Mouse (Mus musculus): ENCODE measurements at regions not wholly inside any gene's neighbourhood (a gene's known extent, or its start where the extent isn't known, plus 50 kb on each side); places are given as distances from the start of the nearest gene placed in this dataset.
A peak's percentile ranks its signal among the peaks of the same experiment; 100 is the strongest.

DNA sequence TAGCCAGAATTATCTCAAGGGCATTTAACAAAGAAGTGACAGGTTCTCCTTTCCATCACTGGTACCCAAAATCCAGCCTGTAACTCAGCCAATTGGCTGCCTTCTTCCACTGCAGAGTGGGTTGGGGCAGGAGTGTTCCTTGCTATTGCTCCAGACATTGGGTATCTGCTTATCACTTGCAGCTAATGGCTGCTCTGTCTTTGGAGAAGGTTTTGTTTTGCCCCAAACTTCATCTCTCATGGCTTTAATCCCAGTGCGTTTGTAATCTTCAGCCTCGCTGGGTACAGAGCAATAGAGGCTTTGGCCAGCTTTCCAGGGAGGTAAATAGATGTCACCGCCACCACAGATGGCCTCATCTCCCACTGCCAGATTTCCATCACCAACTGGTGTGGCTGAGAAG lies 381.9 kb downstream of the Mllt3 start:
- Histone ChIP-seq H3K27ac (ENCODE audit: insufficient read depth, low read depth, low read length) (no peak overlapping the region), H3K4me1 (ENCODE audit: control insufficient read depth, insufficient read depth, low read length) (no peaks in the 10 kb centered on the region; the same call in 1 of the 2 replicates), H3K4me3 (ENCODE audit: insufficient read depth, low read depth, low read length) (no peak overlapping the region), H3K36me3 (ENCODE audit: control insufficient read depth, insufficient read depth, low read length) (no peaks in the 10 kb centered on the region), H3K27me3 (replicated peaks; ENCODE audit: control insufficient read depth, insufficient read depth, low read length) (no peaks in the 10 kb centered on the region)
- DNase-seq = no peak
- WGBS = 83% methylated on average over 3 of the region's 3 CpGs
- TF ChIP-seq POLR2A (IDR thresholded peaks at IDR 0.05; ENCODE audit: low read depth, low read length) (no peak), CTCF (conservative IDR thresholded peaks at IDR 0.05; ENCODE audit: insufficient read depth, insufficient read length, low read depth, low read length) (no peak)

GRCm38 (mm10) chr4:87650837-87651236 lies 382.3 kb downstream of the Mllt3 start:
- Histone ChIP-seq H3K27me3 (replicated peaks; ENCODE audit: control insufficient read depth, insufficient read depth, low read length) (no peaks in the 10 kb centered on the region), H3K4me3 (ENCODE audit: insufficient read depth, low read depth, low read length) (no peak overlapping the region), H3K36me3 (ENCODE audit: control insufficient read depth, insufficient read depth, low read length) (no peaks in the 10 kb centered on the region), H3K4me1 (ENCODE audit: control insufficient read depth, insufficient read depth, low read length) (no peaks in the 10 kb centered on the region; the same call in 1 of the 2 replicates), H3K27ac (ENCODE audit: insufficient read depth, low read depth, low read length) (no peak overlapping the region)
- TF ChIP-seq CTCF (conservative IDR thresholded peaks at IDR 0.05; ENCODE audit: insufficient read depth, insufficient read length, low read depth, low read length) = no peak
- TF ChIP-seq POLR2A (IDR thresholded peaks at IDR 0.05; ENCODE audit: low read depth, low read length) = no peak
- 54% methylated on average over 6 of the region's 6 CpGs for WGBS
- DNase-seq = peak; percentile 76

DNA sequence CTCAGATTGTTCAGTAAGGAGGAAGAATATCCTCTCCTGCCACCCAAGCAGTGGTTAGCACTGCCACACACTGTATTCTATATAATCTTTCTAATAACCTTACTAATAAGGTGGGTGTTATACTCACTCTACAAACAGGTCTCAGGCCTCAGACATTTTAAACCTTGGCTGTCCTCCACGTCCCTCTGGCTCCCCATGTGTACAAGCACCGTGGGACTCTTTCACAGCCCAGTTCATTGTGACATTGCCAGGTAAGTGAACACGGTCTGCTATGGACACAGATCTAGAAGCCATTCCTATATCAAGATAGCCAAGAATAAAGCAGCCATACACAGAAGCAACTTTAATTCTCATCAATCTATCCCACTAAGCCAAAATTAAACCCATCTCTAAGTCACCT lies 382.8 kb downstream of the Mllt3 start:
- H3K36me3 ChIP-seq (ENCODE audit: control insufficient read depth, insufficient read depth, low read length) = no peaks in the 10 kb centered on the region
- H3K4me3 ChIP-seq (ENCODE audit: insufficient read depth, low read depth, low read length) = no peak overlapping the region
- H3K27me3 ChIP-seq (replicated peaks; ENCODE audit: control insufficient read depth, insufficient read depth, low read length) = no peaks in the 10 kb centered on the region
- 71% methylated on average over 3 of the region's 3 CpGs for WGBS
- no peak overlapping the region for H3K27ac ChIP-seq (ENCODE audit: insufficient read depth, low read depth, low read length)
- no peak for DNase-seq
- H3K4me1 ChIP-seq (ENCODE audit: control insufficient read depth, insufficient read depth, low read length) = no peaks in the 10 kb centered on the region; the same call in 1 of the 2 replicates
- TF ChIP-seq POLR2A (IDR thresholded peaks at IDR 0.05; ENCODE audit: low read depth, low read length) = no peak
- TF ChIP-seq CTCF (conservative IDR thresholded peaks at IDR 0.05; ENCODE audit: insufficient read depth, insufficient read length, low read depth, low read length) = no peak

DNA sequence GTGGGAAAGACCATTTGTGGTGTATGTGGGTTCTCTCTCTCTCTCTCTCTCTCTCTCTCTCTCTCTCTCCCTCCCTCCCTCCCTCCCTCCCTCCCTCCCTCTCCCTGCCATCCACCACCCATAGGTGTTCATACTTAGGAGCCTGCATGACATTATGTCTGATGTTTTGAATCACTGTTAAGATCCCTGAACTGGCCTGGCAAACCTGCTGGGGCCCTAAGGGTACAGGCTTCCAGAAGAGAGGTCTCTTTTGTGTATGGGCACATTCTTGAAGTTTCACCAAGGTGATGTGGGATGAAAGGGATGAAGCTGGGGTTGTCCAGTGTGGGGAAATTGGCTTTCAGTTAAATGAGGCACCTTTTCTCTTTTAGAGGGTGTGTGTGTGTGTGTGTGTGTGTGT lies 384.2 kb downstream of the Mllt3 start:
- Histone ChIP-seq H3K4me1 (ENCODE audit: control insufficient read depth, insufficient read depth, low read length) (no peaks in the 10 kb centered on the region; the same call in 1 of the 2 replicates), H3K36me3 (ENCODE audit: control insufficient read depth, insufficient read depth, low read length) (no peaks in the 10 kb centered on the region), H3K27ac (ENCODE audit: insufficient read depth, low read depth, low read length) (no peak overlapping the region), H3K27me3 (replicated peaks; ENCODE audit: control insufficient read depth, insufficient read depth, low read length) (no peaks in the 10 kb centered on the region), H3K4me3 (ENCODE audit: insufficient read depth, low read depth, low read length) (no peak overlapping the region)
- TF ChIP-seq POLR2A (IDR thresholded peaks at IDR 0.05; ENCODE audit: low read depth, low read length) (no peak), CTCF (conservative IDR thresholded peaks at IDR 0.05; ENCODE audit: insufficient read depth, insufficient read length, low read depth, low read length) (no peak)
- DNase-seq = no peak

- peak overlapping the region; percentile 15 for H3K4me3 ChIP-seq (ENCODE audit: insufficient read depth, low read depth, low read length)
- peak; percentile 84 for DNase-seq
- no peak overlapping the region for H3K27ac ChIP-seq (ENCODE audit: insufficient read depth, low read depth, low read length)
- no peak for TF ChIP-seq POLR2A (IDR thresholded peaks at IDR 0.05; ENCODE audit: low read depth, low read length)
- TF ChIP-seq CTCF (conservative IDR thresholded peaks at IDR 0.05; ENCODE audit: insufficient read depth, insufficient read length, low read depth, low read length) = no peak
- no peaks in the 10 kb centered on the region for H3K36me3 ChIP-seq (ENCODE audit: control insufficient read depth, insufficient read depth, low read length)
- H3K4me1 ChIP-seq (ENCODE audit: control insufficient read depth, insufficient read depth, low read length) = no peaks in the 10 kb centered on the region; the same call in 1 of the 2 replicates
- no peaks in the 10 kb centered on the region for H3K27me3 ChIP-seq (replicated peaks; ENCODE audit: control insufficient read depth, insufficient read depth, low read length)
- 18% methylated on average over 26 of the region's 26 CpGs for WGBS
Measured at GRCm38 (mm10) chr4:87647932-87648911, 384.9 kb downstream of the Mllt3 start.

DNA sequence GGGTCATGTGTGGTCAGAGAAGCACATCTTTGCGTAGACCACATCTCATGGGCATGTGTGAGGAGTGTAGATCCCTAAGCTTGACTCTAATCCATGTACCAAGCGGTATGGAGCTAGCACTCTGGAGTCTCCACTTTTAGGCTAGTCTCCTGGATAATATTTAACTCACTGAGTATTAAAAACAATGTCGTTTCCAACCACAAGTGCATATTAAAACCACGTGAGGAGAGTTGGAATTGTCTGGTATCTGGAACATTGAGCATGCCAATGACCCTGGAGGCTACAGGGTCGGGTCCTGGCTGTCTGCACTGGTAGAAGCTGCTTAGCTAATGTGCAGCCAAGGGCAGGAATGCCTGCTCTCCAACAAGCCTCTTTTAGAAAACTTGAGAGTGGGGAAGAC lies 391.2 kb downstream of the Mllt3 start:
- H3K36me3 ChIP-seq (ENCODE audit: control insufficient read depth, insufficient read depth, low read length) = no peaks in the 10 kb centered on the region
- H3K4me1 ChIP-seq (ENCODE audit: control insufficient read depth, insufficient read depth, low read length) = no peaks in the 10 kb centered on the region
- TF ChIP-seq CTCF (conservative IDR thresholded peaks at IDR 0.05; ENCODE audit: insufficient read depth, insufficient read length, low read depth, low read length) = no peak
- TF ChIP-seq POLR2A (IDR thresholded peaks at IDR 0.05; ENCODE audit: low read depth, low read length) = no peak
- no peak overlapping the region for H3K4me3 ChIP-seq (ENCODE audit: insufficient read depth, low read depth, low read length)
- no peaks in the 10 kb centered on the region for H3K27me3 ChIP-seq (replicated peaks; ENCODE audit: control insufficient read depth, insufficient read depth, low read length)
- 37% methylated on average over 5 of the region's 5 CpGs for WGBS
- peak; percentile 77 for DNase-seq
- peak overlapping the region; percentile 26; the same call in 1 of the 2 replicates for H3K27ac ChIP-seq (ENCODE audit: insufficient read depth, low read depth, low read length)

DNA sequence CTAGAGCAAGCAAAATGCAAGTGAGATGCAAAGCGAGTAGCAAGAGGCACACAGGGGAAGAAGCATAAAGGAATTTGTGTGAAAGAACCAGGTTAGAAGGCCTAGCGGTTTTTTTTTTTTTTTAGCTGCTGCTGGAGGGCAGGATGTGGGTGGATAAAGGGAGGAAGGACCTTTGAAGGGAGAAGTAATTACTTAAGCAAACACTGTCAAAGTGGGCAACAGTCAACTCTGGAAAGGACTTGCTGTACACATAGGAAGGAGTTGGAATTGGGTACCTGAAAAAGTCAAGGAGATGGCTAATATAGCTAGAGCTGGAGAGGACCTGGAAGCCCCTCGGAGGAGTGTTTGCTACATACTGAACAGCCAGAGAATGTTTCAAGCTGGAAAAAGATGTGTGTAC lies 391.6 kb downstream of the Mllt3 start:
- WGBS = 72% methylated on average over 3 of the region's 3 CpGs
- no peaks in the 10 kb centered on the region for H3K27me3 ChIP-seq (replicated peaks; ENCODE audit: control insufficient read depth, insufficient read depth, low read length)

More for the DNA sequence above, 391.6 kb downstream of the Mllt3 start:
- Histone ChIP-seq H3K36me3 (ENCODE audit: control insufficient read depth, insufficient read depth, low read length) (no peaks in the 10 kb centered on the region), H3K4me3 (ENCODE audit: insufficient read depth, low read depth, low read length) (no peak overlapping the region), H3K27ac (ENCODE audit: insufficient read depth, low read depth, low read length) (peak overlapping the region; percentile 26; the same call in 1 of the 2 replicates), H3K4me1 (ENCODE audit: control insufficient read depth, insufficient read depth, low read length) (no peaks in the 10 kb centered on the region)
- no peak for DNase-seq
- TF ChIP-seq POLR2A (IDR thresholded peaks at IDR 0.05; ENCODE audit: low read depth, low read length) (no peak), CTCF (conservative IDR thresholded peaks at IDR 0.05; ENCODE audit: insufficient read depth, insufficient read length, low read depth, low read length) (no peak)

Measured in kidney, adult 2 months (tissue).